Mouse (Mus musculus): Measurements from ENCODE around the gene Olfr643.
A peak's percentile ranks its signal among the peaks of the same experiment; 100 is the strongest.

Olfr643 gene

DNA sequence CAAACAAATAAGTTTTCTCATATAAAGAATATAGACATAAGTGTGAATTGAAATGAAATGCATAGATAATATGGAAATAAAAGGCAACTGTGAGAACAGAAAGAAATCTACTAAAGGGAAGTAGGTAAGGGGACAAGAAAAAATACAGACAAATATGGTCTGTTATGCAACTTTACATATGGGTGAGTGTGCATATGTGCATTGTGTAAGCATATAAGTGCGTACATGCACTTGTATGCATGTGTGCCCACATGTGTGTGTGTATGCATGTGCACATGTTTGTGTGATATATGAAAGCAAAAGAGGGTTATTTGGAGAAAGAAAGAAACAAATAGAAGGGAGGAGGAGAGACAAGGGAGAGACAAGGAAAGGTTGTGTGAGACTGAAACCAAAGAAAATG is 118.3 kb downstream of the Olfr643 start:
- no peak for DNase-seq (ENCODE audit: low read depth, low spot score)

DNA sequence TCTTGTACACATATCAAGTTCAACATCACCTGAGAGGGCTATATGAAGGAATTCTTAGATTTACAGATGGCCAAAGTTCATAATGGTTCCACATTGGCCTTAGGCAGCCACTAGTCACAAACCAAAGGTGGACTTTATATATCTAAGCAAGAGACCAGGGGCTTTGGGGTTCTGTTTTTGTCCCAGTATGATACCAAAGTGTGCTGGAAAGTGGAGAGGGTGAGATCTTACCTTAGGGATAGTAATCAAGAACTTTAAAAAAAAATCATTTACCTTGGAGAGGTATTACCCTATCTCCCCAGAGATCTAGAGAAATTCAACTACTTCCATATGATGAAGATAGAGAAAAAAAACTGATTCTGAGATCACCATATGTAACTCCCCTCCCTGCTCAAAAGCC is 120.0 kb downstream of the Olfr643 start, which contains the start of gene Olfr639:
TSS of gene Olfr639 (minus strand) at position 101 of the 400 bp plus-strand sequence.
- DNase-seq (ENCODE audit: low read depth, low spot score), result no peak

DNA sequence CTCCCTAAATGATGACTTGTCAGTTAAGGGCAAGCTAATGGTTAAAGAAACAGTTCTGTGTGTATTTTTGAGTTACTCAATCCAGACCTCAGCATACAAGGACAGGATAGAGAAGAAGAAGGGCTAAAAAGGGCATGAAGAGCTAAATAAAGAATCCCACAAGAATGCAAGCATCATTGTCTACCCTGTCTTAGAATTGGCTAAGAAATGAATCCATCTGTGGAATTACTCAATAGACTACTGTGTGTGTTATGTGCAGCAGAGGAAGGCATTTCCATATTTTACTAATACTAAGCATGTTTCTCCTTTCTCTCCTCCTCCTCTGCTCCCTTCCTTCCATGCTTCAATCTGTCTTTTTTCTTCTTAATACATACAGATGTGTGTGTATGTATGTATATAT is 138.1 kb downstream of the Olfr643 start:
- DNase-seq (ENCODE audit: low read depth, low spot score), result no peak

DNA sequence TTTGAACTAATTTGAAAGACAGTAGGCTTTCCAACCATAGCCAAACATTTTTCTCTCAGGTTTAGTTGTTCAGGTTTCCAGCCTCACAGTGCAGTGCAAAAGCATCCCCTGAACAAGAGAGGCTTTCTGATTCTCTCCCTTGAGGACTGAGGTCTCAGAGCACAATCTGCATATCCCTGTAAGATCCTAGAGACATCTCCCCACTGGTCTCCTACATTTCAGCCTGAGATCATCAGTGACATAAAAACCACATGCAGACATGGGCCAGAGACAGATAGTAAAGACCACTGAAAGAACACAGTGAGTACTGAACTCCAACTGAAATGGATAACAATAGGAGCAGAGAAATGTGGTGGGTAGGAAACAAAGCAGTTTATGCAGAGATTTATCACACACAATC is 138.8 kb downstream of the Olfr643 start, which contains the start of gene Olfr638:
TSS of gene Olfr638 (plus strand) at position 301 of the 400 bp plus-strand sequence.
- no peak for DNase-seq (ENCODE audit: low read depth, low spot score)

DNA sequence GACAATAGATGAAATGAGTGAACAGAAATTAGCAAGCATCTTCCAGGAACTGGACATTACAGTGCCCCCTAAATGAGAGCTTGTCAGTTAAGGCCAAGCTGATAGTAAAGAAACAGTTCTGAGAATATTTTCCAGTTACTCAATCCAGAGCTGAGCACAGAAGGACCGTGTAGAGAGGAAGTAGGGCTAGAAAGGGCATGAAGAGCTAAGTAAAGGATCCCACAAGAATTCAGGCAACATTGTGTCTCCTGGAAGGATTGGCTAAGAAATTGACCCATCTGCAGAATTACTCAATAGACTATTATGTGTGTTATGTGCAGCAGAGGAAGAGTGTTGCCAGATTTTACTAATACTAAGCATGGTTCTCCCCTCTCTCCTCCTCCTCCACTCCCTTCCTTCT is 165.4 kb downstream of the Olfr643 start:
- no peak for DNase-seq (ENCODE audit: low read depth, low spot score)

DNA sequence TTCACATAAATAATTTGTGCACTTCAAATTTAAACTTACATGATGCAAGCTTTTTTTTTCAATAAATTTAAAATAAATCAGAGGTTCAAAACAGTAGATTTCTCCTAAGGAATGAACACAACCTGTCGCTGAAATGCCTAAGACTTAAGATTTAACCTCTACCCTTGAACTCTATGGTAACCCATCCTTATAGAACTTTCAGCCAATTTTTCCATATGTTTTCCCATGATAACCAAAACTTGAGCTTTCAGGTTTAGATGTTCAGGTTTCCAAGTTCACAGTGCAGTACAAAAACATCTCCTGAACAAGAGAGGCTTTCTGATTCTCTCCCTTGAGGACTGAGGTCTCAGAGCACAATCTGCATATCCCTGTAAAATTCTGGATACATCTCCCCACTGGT is 166.4 kb downstream of the Olfr643 start, which contains the start of gene Olfr635:
TSS of gene Olfr635 (plus strand) at position 301 of the 400 bp plus-strand sequence.
- no peak for DNase-seq (ENCODE audit: low read depth, low spot score)

DNA sequence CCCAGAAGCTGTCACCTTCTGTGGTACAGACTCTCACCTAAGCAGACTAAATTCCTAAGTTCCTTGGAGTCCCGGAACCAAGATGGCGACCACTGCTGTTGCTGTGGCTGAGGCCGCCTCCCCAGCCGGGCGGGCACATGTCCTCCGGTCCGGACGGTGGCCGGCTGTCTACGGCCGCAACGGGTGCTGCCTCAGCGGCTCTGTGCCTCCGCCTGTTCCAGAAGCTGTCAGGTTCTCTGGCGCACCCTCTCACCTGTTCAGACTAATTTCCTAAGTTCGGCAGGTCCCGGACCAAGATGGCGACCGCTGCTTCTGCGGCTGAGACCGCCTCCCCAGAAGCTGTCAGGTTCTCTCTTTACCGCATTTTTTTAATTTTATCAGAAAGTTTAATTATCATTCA is 170.3 kb downstream of the Olfr643 start:
- DNase-seq (ENCODE audit: low read depth, low spot score), result peak; percentile 5
